Mouse (Mus musculus): ENCODE data around the gene G0s2.

- TF ChIP-seq CTCF (IDR thresholded peaks at IDR 0.05; ENCODE audit: low read depth), result no peak
- no peak for TF ChIP-seq EP300 (optimal IDR thresholded peaks at IDR 0.05)
Observed at GRCm38 (mm10) chr1:193289914-193290313, 16.9 kb upstream of the G0s2 start.
